Mouse (Mus musculus) forebrain, embryonic 14.5 days (tissue): ENCODE results near the gene Aldh6a1. TPM values are rescaled to one million over a fixed set of nuclear protein-coding genes. Genes with fewer than 3 reads are reported as not detected.
A peak's percentile ranks its signal among the peaks of the same experiment; 100 is the strongest.

ENCODE experiments used
- ATAC-seq: fragments of 200-750 bp; cut with Nextera tagmentation; 2 replicates; pipeline ENCODE4 v1.8.0; 2017; ENCODE audit warnings: mild to moderate bottlenecking, moderate library complexity
- DNase-seq: peaks from one replicate; pipeline ENCODE4 v3.0.0-alpha.2; 2015; ENCODE audit warnings: low spot score
- H3K27ac ChIP-seq: fragments of 300-500 bp; sonication (generic); 2 replicates; pipeline ENCODE4 v1.5.1; 2014; ENCODE audit warnings: low read depth, mild to moderate bottlenecking, control low read depth, low read length, moderate library complexity
- H3K27me3 ChIP-seq: fragments of 300-500 bp; sonication (generic); replicated peaks from 2 replicates; pipeline ENCODE4 v1.6.1; 2014; ENCODE audit warnings: low read length, control low read depth, mixed read lengths; ENCODE audit not compliant: control insufficient read depth, insufficient read depth
- H3K36me3 ChIP-seq: fragments of 300-500 bp; sonication (generic); 2 replicates; pipeline ENCODE4 v1.6.1; 2014; ENCODE audit warnings: low read length, control low read depth; ENCODE audit not compliant: control insufficient read depth, insufficient read depth
- H3K4me1 ChIP-seq: fragments of 300-500 bp; sonication (generic); 2 replicates; pipeline ENCODE4 v1.6.1; 2014; ENCODE audit warnings: antibody characterized with exemption, low read length, control low read depth; ENCODE audit not compliant: control insufficient read depth, insufficient read depth
- H3K4me2 ChIP-seq: fragments of 300-500 bp; sonication (generic); 2 replicates; pipeline ENCODE4 v1.6.1; 2014; ENCODE audit warnings: mild to moderate bottlenecking, control low read depth, low read length
- H3K4me3 ChIP-seq: fragments of 300-500 bp; sonication (generic); 2 replicates; pipeline ENCODE4 v1.5.1; 2014; ENCODE audit warnings: low read depth, low read length, control low read depth
- H3K9ac ChIP-seq: fragments of 300-500 bp; sonication (generic); 2 replicates; pipeline ENCODE4 v1.6.1; 2014; ENCODE audit warnings: mild to moderate bottlenecking, low read length, control low read depth, moderate library complexity
- H3K9me3 ChIP-seq: fragments of 300-500 bp; sonication (generic); replicated peaks from 2 replicates; pipeline ENCODE4 v1.6.1; 2016; ENCODE audit warnings: low read length, control low read depth, mixed read lengths; ENCODE audit not compliant: control insufficient read depth
- WGBS: fragments of 180-500 bp; shearing (Covaris S2); extraction: QIAGEN DNeasy Blood & Tissue Kit; methylation state at CpG from one replicate; pipeline ENCODE4 v1.1.7; 2014; 5-methylcytosine and 5-hydroxymethylcytosine counted together
- polyA plus RNA-seq: library from polyadenylated mRNA; unstranded; fragments of >200 nt; fragmentation: Nextera tagmentation; extraction: Ambion mirVana; gene quantifications from 2 replicates; pipeline ENCODE4 v1.2.1, GENCODE M21; 2014

Gene Aldh6a1
- polyA plus RNA-seq, 1 experiment from 2014 or later = 35.2 TPM

DNA sequence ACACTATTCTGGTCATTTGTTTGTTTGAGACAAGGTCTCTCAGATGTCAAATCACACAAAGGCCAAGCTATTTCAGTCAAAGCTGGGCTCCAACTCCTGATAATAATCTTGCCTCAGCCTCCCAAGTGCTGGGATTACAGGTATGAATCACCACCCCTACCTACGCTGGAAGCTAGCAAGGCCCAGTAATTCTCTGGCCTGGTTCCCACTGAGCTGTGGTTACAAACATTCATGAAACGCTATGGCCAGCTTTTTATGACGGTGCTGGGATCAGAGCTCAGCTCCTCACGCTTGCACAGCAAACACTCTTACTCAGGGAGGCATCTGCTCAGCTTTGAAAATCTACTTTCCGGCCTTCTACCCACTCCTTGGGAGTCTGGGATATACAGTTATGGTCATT, 57.0 kb downstream of the Aldh6a1 start:
- ATAC-seq (no peak), DNase-seq (no peak)
- H3K27ac ChIP-seq = no peak overlapping the region
- 85% methylated on average over 5 of the region's 5 CpGs for WGBS
- no peaks in the 10 kb centered on the region for H3K9me3 ChIP-seq
- H3K4me3 ChIP-seq = no peak overlapping the region
- no peak overlapping the region for H3K9ac ChIP-seq
- H3K4me1 ChIP-seq = no peaks in the 10 kb centered on the region
- H3K36me3 ChIP-seq = no peaks in the 10 kb centered on the region
- H3K27me3 ChIP-seq = no peaks in the 10 kb centered on the region
- no peak overlapping the region for H3K4me2 ChIP-seq

GRCm38 (mm10) chr12:84392681-84393080, 58.1 kb downstream of the Aldh6a1 start:
- DNase-seq (no peak), ATAC-seq (no peak)
- Histone ChIP-seq H3K4me1 (no peaks in the 10 kb centered on the region), H3K9me3 (no peaks in the 10 kb centered on the region), H3K4me3 (no peak overlapping the region), H3K9ac (no peak overlapping the region), H3K4me2 (no peak overlapping the region), H3K27me3 (no peaks in the 10 kb centered on the region), H3K36me3 (no peaks in the 10 kb centered on the region), H3K27ac (no peak overlapping the region)
- over 99% methylated on average over 4 of the region's 4 CpGs for whole genome bisulfite sequencing

DNA sequence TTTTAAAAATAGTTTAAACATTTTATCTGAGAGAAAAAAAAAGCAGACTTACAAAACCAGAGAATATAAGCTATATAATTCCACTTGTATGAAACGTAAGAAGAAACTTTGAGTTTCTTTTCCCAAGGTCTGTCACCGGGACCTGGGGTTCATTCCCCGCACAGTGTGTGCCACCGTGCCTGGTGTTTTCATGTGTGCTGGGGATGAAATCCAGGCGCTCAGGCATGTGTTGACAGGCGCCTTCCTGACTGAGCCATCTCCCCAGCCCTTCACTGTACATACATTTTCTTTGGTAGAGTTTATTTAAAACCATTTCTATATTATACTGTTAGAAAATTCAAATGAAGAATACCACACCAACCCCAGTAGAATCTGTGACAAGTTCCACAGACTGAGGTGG, 60.5 kb downstream of the Aldh6a1 start:
- no peak for DNase-seq
- no peaks in the 10 kb centered on the region for H3K4me1 ChIP-seq
- H3K4me2 ChIP-seq = no peak overlapping the region
- no peaks in the 10 kb centered on the region for H3K27me3 ChIP-seq
- H3K9me3 ChIP-seq = no peaks in the 10 kb centered on the region
- no peak overlapping the region for H3K4me3 ChIP-seq
- ATAC-seq = no peak
- WGBS = 88% methylated on average over 6 of the region's 6 CpGs
- no peaks in the 10 kb centered on the region for H3K36me3 ChIP-seq
- no peak overlapping the region for H3K27ac ChIP-seq
- H3K9ac ChIP-seq = no peak overlapping the region

GRCm38 (mm10) chr12:84388774-84389400, 61.9 kb downstream of the Aldh6a1 start:
- no peaks in the 10 kb centered on the region for H3K36me3 ChIP-seq
- no peak overlapping the region for H3K4me3 ChIP-seq
- H3K4me2 ChIP-seq = no peak overlapping the region
- no peaks in the 10 kb centered on the region for H3K9me3 ChIP-seq
- ATAC-seq (no peak), DNase-seq (no peak)
- 79% methylated on average over 14 of the region's 14 CpGs for WGBS
- H3K27me3 ChIP-seq = no peaks in the 10 kb centered on the region
- no peak overlapping the region for H3K9ac ChIP-seq
- no peaks in the 10 kb centered on the region for H3K4me1 ChIP-seq
- H3K27ac ChIP-seq = no peak overlapping the region

- no peaks in the 10 kb centered on the region for H3K36me3 ChIP-seq
- no peak overlapping the region for H3K4me2 ChIP-seq
- ATAC-seq (no peak), DNase-seq (no peak)
- no peak overlapping the region for H3K27ac ChIP-seq
- H3K4me1 ChIP-seq = no peaks in the 10 kb centered on the region
- no peaks in the 10 kb centered on the region for H3K27me3 ChIP-seq
- H3K9ac ChIP-seq = no peak overlapping the region
- no peaks in the 10 kb centered on the region for H3K9me3 ChIP-seq
- H3K4me3 ChIP-seq = no peak overlapping the region
- WGBS = 89% methylated on average over 8 of the region's 8 CpGs
Measured at GRCm38 (mm10) chr12:84388097-84388496, 62.7 kb downstream of the Aldh6a1 start.

DNA sequence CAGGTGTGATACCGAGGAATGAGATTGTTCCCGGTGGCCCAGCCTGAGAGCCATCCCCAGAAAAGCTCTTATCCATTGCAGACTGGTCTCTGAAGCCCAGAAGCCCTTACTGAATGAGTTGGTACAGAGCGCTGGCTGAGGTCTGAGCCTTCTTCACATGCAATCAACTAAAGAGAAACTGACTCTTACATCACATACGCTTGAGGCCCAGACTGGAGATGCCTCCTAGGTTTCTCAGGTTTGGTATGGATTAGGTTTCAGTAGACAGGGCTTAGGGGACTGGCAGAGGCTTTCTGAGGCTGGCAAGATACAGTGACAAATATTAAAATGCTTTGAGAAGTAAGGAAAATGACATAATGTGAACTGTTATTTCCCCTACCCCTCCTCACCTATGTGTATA, 65.4 kb downstream of the Aldh6a1 start:
- Histone ChIP-seq H3K4me1 (no peaks in the 10 kb centered on the region), H3K9me3 (no peaks in the 10 kb centered on the region), H3K27ac (no peak overlapping the region), H3K36me3 (no peaks in the 10 kb centered on the region), H3K4me3 (no peak overlapping the region), H3K9ac (no peak overlapping the region; the same call in none of the 2 replicates), H3K4me2 (no peak overlapping the region), H3K27me3 (no peaks in the 10 kb centered on the region)
- no peak for ATAC-seq
- 95% methylated on average over 4 of the region's 4 CpGs for WGBS
- DNase-seq = no peak

GRCm38 (mm10) chr12:84384644-84385081, 66.1 kb downstream of the Aldh6a1 start:
- 60% methylated on average over 5 of the region's 5 CpGs for WGBS
- Histone ChIP-seq H3K9me3 (no peaks in the 10 kb centered on the region), H3K4me2 (no peak overlapping the region), H3K4me1 (no peaks in the 10 kb centered on the region), H3K27me3 (no peaks in the 10 kb centered on the region), H3K4me3 (no peak overlapping the region), H3K36me3 (no peaks in the 10 kb centered on the region), H3K9ac (no peak overlapping the region), H3K27ac (no peak overlapping the region)
- DNase-seq = peak; percentile 8
- no peak for ATAC-seq

DNA sequence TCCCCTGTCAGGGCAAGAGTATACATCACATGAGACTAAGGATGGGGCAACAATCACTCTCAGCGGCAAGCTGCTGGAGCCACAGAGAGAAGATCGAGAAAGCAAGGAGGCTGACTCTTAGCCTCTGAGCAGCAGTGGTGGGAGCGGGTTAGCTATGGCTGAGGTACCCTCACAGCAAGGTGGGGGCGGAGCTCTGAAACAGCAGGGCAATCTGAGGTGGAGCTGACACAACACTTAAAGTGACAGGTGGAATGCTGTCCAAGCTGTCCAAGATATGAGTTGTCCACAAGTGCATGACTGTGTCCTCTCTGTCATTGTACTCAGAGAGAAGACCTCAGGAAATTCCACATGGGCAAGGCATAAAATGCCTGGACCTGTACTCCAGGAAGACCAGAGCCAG, 68.4 kb downstream of the Aldh6a1 start:
- H3K27ac ChIP-seq = no peak overlapping the region
- H3K4me2 ChIP-seq = no peak overlapping the region
- peaks cover 3% of the 10 kb centered on the region; the same call in 1 of the 2 replicates for H3K36me3 ChIP-seq
- no peak overlapping the region for H3K4me3 ChIP-seq
- 88% methylated on average over 4 of the region's 4 CpGs for WGBS
- no peak for DNase-seq
- no peaks in the 10 kb centered on the region for H3K27me3 ChIP-seq
- H3K4me1 ChIP-seq = no peaks in the 10 kb centered on the region
- H3K9ac ChIP-seq = no peak overlapping the region
- no peak for ATAC-seq
- no peaks in the 10 kb centered on the region for H3K9me3 ChIP-seq
